Mouse (Mus musculus) midbrain, embryonic 16.5 days (tissue): Measurements from ENCODE around the gene Hist1h1c. TPM values are rescaled to one million over a fixed set of nuclear protein-coding genes. Genes with fewer than 3 reads are reported as not detected.
"Not testable (repeated sequence)": the region's sequence is repeated elsewhere in the genome, so short reads cannot be mapped to it uniquely, and the experiment has no call there.

Experiments
- ATAC-seq: fragments of 200-750 bp; cut with Nextera tagmentation; 2 replicates; pipeline ENCODE4 v1.8.0; 2017; ENCODE audit warnings: moderate TSS enrichment
- H3K27ac ChIP-seq: fragments of 300-500 bp; sonication (generic); 2 replicates; pipeline ENCODE4 v1.5.1; 2014; ENCODE audit warnings: mild to moderate bottlenecking, low read length, mixed read lengths
- H3K27me3 ChIP-seq: fragments of 300-500 bp; sonication (generic); 2 replicates; pipeline ENCODE4 v1.6.1; 2014; ENCODE audit warnings: low read depth, low read length, mixed read lengths; ENCODE audit not compliant: control insufficient read depth, insufficient read depth
- H3K36me3 ChIP-seq: fragments of 300-500 bp; sonication (generic); 2 replicates; pipeline ENCODE4 v1.6.1; 2014; ENCODE audit warnings: mild to moderate bottlenecking, low read length, moderate library complexity, mixed read lengths; ENCODE audit not compliant: control insufficient read depth, insufficient read depth
- H3K4me1 ChIP-seq: fragments of 300-500 bp; sonication (generic); 2 replicates; pipeline ENCODE4 v1.6.1; 2014; ENCODE audit warnings: mild to moderate bottlenecking, low read length, mixed read lengths; ENCODE audit not compliant: control insufficient read depth, insufficient read depth
- H3K4me2 ChIP-seq: fragments of 300-500 bp; sonication (generic); 2 replicates; pipeline ENCODE4 v1.6.1; 2014; ENCODE audit warnings: mild to moderate bottlenecking, low read length, mixed read lengths
- H3K4me3 ChIP-seq: fragments of 300-500 bp; sonication (generic); 2 replicates; pipeline ENCODE4 v1.5.1; 2014; ENCODE audit warnings: low read depth, mild to moderate bottlenecking, low read length, moderate library complexity, mixed read lengths
- H3K9ac ChIP-seq: fragments of 300-500 bp; sonication (generic); 2 replicates; pipeline ENCODE4 v1.6.1; 2014; ENCODE audit warnings: low read depth, low read length, mixed read lengths
- H3K9me3 ChIP-seq: fragments of 300-500 bp; sonication (generic); replicated peaks from 2 replicates; pipeline ENCODE4 v1.6.1; 2014; ENCODE audit warnings: mild to moderate bottlenecking, low read length, mixed read lengths; ENCODE audit not compliant: control insufficient read depth, poor library complexity, severe bottlenecking
- WGBS: fragments of 180-500 bp; shearing (Covaris S2); extraction: QIAGEN DNeasy Blood & Tissue Kit; methylation state at CpG from one replicate; pipeline ENCODE4 v1.1.7; 2014; 5-methylcytosine and 5-hydroxymethylcytosine counted together
- polyA plus RNA-seq: library from polyadenylated mRNA; unstranded; fragments of >200 nt; fragmentation: Nextera tagmentation; extraction: Ambion mirVana; gene quantifications from 2 replicates; pipeline ENCODE4 v1.2.1, GENCODE M21; 2015

Hist1h1c gene
- polyA plus RNA-seq, 1 experiment from 2014 or later: 8.7 TPM

- H3K27me3 ChIP-seq: no peaks in the 10 kb centered on the region
- WGBS: 6% methylated on average over 4 of the region's 4 CpGs
- H3K4me3 ChIP-seq: no peak overlapping the region
- no peak overlapping the region for H3K27ac ChIP-seq
- ATAC-seq: no peak
- H3K9me3 ChIP-seq: no peaks in the 10 kb centered on the region
- no peak overlapping the region for H3K4me2 ChIP-seq
- H3K9ac ChIP-seq: no peak overlapping the region
- H3K4me1 ChIP-seq: peaks cover 19% of the 10 kb centered on the region
- no peaks in the 10 kb centered on the region for H3K36me3 ChIP-seq
These were observed 9.3 kb downstream of the Hist1h1c start for GRCm38 (mm10) chr13:23747892-23748288.

- Histone ChIP-seq H3K36me3 (no peaks in the 10 kb centered on the region), H3K27me3 (no peaks in the 10 kb centered on the region), H3K4me3 (no peak overlapping the region), H3K27ac (no peak overlapping the region), H3K4me2 (no peak overlapping the region), H3K9ac (no peak overlapping the region), H3K4me1 (peaks cover 19% of the 10 kb centered on the region), H3K9me3 (no peaks in the 10 kb centered on the region)
- WGBS: 91% methylated on average over 5 of the region's 5 CpGs
- no peak for ATAC-seq
These were observed 11.0 kb downstream of the Hist1h1c start for GRCm38 (mm10) chr13:23749563-23750121.

- Histone ChIP-seq H3K4me1 (peaks cover 19% of the 10 kb centered on the region), H3K4me2 (peak within 1 kb of the TSS; percentile 77), H3K27ac (peak within 1 kb of the TSS; percentile 90), H3K9ac (peak within 1 kb of the TSS; percentile 57), H3K4me3 (peak within 1 kb of the TSS; percentile 45)
- under 1% methylated on average over 29 of the region's 47 CpGs for WGBS
- peak; percentile 41 for ATAC-seq
- not testable (repeated sequence) for H3K9me3 ChIP-seq, H3K27me3 ChIP-seq, H3K36me3 ChIP-seq
These were observed 12.3 kb downstream of the Hist1h1c start, which contains the start of gene Hist1h2ab for GRCm38 (mm10) chr13:23750839-23751477. TSS of gene Hist1h2ab (plus strand) at chr13:23751126.

GRCm38 (mm10) chr13:23751478-23751956 is 12.9 kb downstream of the Hist1h1c start:
- H3K4me1 ChIP-seq: peaks cover 19% of the 10 kb centered on the region
- WGBS: under 1% methylated on average over 11 of the region's 11 CpGs
- H3K36me3 ChIP-seq: no peaks in the 10 kb centered on the region
- no peaks in the 10 kb centered on the region for H3K9me3 ChIP-seq
- H3K4me3 ChIP-seq: peak overlapping the region; percentile 45
- H3K9ac ChIP-seq: peak overlapping the region; percentile 55
- no peak for ATAC-seq
- peak overlapping the region; percentile 77 for H3K4me2 ChIP-seq
- no peaks in the 10 kb centered on the region for H3K27me3 ChIP-seq
- H3K27ac ChIP-seq: peak overlapping the region; percentile 90

GRCm38 (mm10) chr13:23752067-23752741 is 13.6 kb downstream of the Hist1h1c start, which contains the start of gene Hist1h3b:
TSS of gene Hist1h3b (plus strand) at chr13:23752267.
- not testable (repeated sequence) for H3K27me3 ChIP-seq, H3K9me3 ChIP-seq, H3K36me3 ChIP-seq
- Histone ChIP-seq H3K4me2 (peak within 1 kb of the TSS; percentile 77), H3K27ac (peak within 1 kb of the TSS; percentile 90), H3K9ac (peak within 1 kb of the TSS; percentile 57), H3K4me3 (peak within 1 kb of the TSS; percentile 45), H3K4me1 (peaks cover 17% of the 10 kb centered on the region)
- ATAC-seq: peak; percentile 76
- WGBS: 0% methylated on average over 11 of the region's 47 CpGs

GRCm38 (mm10) chr13:23752742-23753172 is 14.1 kb downstream of the Hist1h1c start:
- no peak for ATAC-seq
- H3K36me3 ChIP-seq: no peaks in the 10 kb centered on the region
- H3K4me1 ChIP-seq: peaks cover 17% of the 10 kb centered on the region
- H3K4me3 ChIP-seq: no peak overlapping the region
- no peaks in the 10 kb centered on the region for H3K9me3 ChIP-seq
- WGBS: 3% methylated on average over 6 of the region's 6 CpGs
- no peak overlapping the region for H3K27ac ChIP-seq
- H3K27me3 ChIP-seq: no peaks in the 10 kb centered on the region
- H3K4me2 ChIP-seq: peak overlapping the region; percentile 39
- H3K9ac ChIP-seq: no peak overlapping the region

GRCm38 (mm10) chr13:23753314-23754078 is 14.9 kb downstream of the Hist1h1c start:
- 59% methylated on average over 4 of the region's 4 CpGs for WGBS
- Histone ChIP-seq H3K4me2 (no peak overlapping the region), H3K36me3 (no peaks in the 10 kb centered on the region), H3K9ac (no peak overlapping the region), H3K9me3 (no peaks in the 10 kb centered on the region), H3K4me3 (no peak overlapping the region), H3K27ac (no peak overlapping the region), H3K4me1 (peaks cover 14% of the 10 kb centered on the region), H3K27me3 (no peaks in the 10 kb centered on the region)
- no peak for ATAC-seq

- no peaks in the 10 kb centered on the region for H3K36me3 ChIP-seq
- no peak overlapping the region for H3K4me2 ChIP-seq
- H3K4me1 ChIP-seq: peaks cover 17% of the 10 kb centered on the region
- no peaks in the 10 kb centered on the region for H3K27me3 ChIP-seq
- no peak overlapping the region for H3K9ac ChIP-seq
- ATAC-seq: no peak
- H3K9me3 ChIP-seq: no peaks in the 10 kb centered on the region
- H3K4me3 ChIP-seq: no peak overlapping the region
- no peak overlapping the region for H3K27ac ChIP-seq
These were observed 16.4 kb downstream of the Hist1h1c start for GRCm38 (mm10) chr13:23755000-23755399.
